Mouse (Mus musculus) embryonic facial prominence, embryonic 15.5 days (tissue): ENCODE data around the gene Dand5. TPM values are rescaled to one million over a fixed set of nuclear protein-coding genes. Genes with fewer than 3 reads are reported as not detected.

ENCODE experiments used
- ATAC-seq: fragments of 200-750 bp; cut with Nextera tagmentation; 2 replicates; pipeline ENCODE4 v1.8.0; 2017; ENCODE audit warnings: low read depth, moderate TSS enrichment; ENCODE audit not compliant: insufficient number of reproducible peaks, low FRiP score, low TSS enrichment
- H3K27ac ChIP-seq: fragments of 300-500 bp; sonication (generic); replicated peaks from 2 replicates; pipeline ENCODE4 v1.5.1; 2015; ENCODE audit warnings: mild to moderate bottlenecking, inconsistent platforms
- H3K27me3 ChIP-seq: fragments of 300-500 bp; sonication (generic); 2 replicates; pipeline ENCODE4 v1.6.1; 2015; ENCODE audit warnings: inconsistent platforms
- H3K36me3 ChIP-seq: fragments of 300-500 bp; sonication (generic); 2 replicates; pipeline ENCODE4 v1.6.1; 2015; ENCODE audit warnings: mild to moderate bottlenecking, inconsistent platforms
- H3K4me1 ChIP-seq: fragments of 300-500 bp; sonication (generic); 2 replicates; pipeline ENCODE4 v1.6.1; 2015; ENCODE audit warnings: inconsistent platforms
- H3K4me2 ChIP-seq: fragments of 300-500 bp; sonication (generic); replicated peaks from 2 replicates; pipeline ENCODE4 v1.6.1; 2015; ENCODE audit warnings: mild to moderate bottlenecking, inconsistent platforms
- H3K4me3 ChIP-seq: fragments of 300-500 bp; sonication (generic); replicated peaks from 2 replicates; pipeline ENCODE4 v1.5.1; 2015; ENCODE audit warnings: mild to moderate bottlenecking, inconsistent platforms
- H3K9ac ChIP-seq: fragments of 300-500 bp; sonication (generic); 2 replicates; pipeline ENCODE4 v1.6.1; 2015; ENCODE audit warnings: inconsistent platforms
- H3K9me3 ChIP-seq: fragments of 300-500 bp; sonication (generic); replicated peaks from 2 replicates; pipeline ENCODE4 v1.6.1; 2016; ENCODE audit warnings: inconsistent platforms
- WGBS: fragments of 180-500 bp; shearing (Covaris S2); methylation state at CpG from one replicate; pipeline ENCODE4 v1.1.7; 2015; 5-methylcytosine and 5-hydroxymethylcytosine counted together
- polyA plus RNA-seq: library from polyadenylated mRNA; unstranded; fragments of >200 nt; fragmentation: Nextera tagmentation; extraction: Ambion mirVana; gene quantifications from 2 replicates; pipeline ENCODE4 v1.2.1, GENCODE M21; 2015

Dand5 gene
- polyA plus RNA-seq, 1 experiment from 2014 or later: 8.4 TPM

GRCm38 (mm10) chr8:84780225-84780555 lies 42.4 kb downstream of the Dand5 start:
- Histone ChIP-seq H3K9ac (no peak overlapping the region), H3K36me3 (no peaks in the 10 kb centered on the region), H3K4me3 (no peak overlapping the region), H3K4me2 (peak overlapping the region; percentile 31), H3K27me3 (peaks cover 23% of the 10 kb centered on the region), H3K9me3 (no peaks in the 10 kb centered on the region), H3K4me1 (peaks cover 88% of the 10 kb centered on the region), H3K27ac (peak overlapping the region; percentile 67)
- ATAC-seq: no peak
- 41% methylated on average over 13 of the region's 13 CpGs for WGBS

GRCm38 (mm10) chr8:84779519-84780224 lies 43.0 kb downstream of the Dand5 start:
- 34% methylated on average over 19 of the region's 19 CpGs for WGBS
- Histone ChIP-seq H3K36me3 (no peaks in the 10 kb centered on the region), H3K9me3 (no peaks in the 10 kb centered on the region), H3K4me2 (peak overlapping the region; percentile 31), H3K4me3 (no peak overlapping the region), H3K27ac (peak overlapping the region; percentile 67), H3K4me1 (peaks cover 86% of the 10 kb centered on the region), H3K27me3 (peaks cover 19% of the 10 kb centered on the region), H3K9ac (no peak overlapping the region)
- no peak for ATAC-seq

GRCm38 (mm10) chr8:84778638-84779380 lies 43.8 kb downstream of the Dand5 start:
- Histone ChIP-seq H3K4me2 (peak overlapping the region; percentile 31; the same call in 1 of the 2 replicates), H3K27me3 (peaks cover 13% of the 10 kb centered on the region), H3K4me1 (peaks cover 82% of the 10 kb centered on the region), H3K36me3 (no peaks in the 10 kb centered on the region), H3K4me3 (no peak overlapping the region), H3K9ac (no peak overlapping the region), H3K9me3 (no peaks in the 10 kb centered on the region), H3K27ac (peak overlapping the region; percentile 67; the same call in 1 of the 2 replicates)
- ATAC-seq: no peak
- WGBS: 36% methylated on average over 11 of the region's 11 CpGs

GRCm38 (mm10) chr8:84777899-84778637 lies 44.6 kb downstream of the Dand5 start:
- no peaks in the 10 kb centered on the region for H3K36me3 ChIP-seq
- ATAC-seq: no peak
- no peak overlapping the region for H3K4me3 ChIP-seq
- H3K4me2 ChIP-seq: no peak overlapping the region
- H3K9ac ChIP-seq: no peak overlapping the region
- H3K27ac ChIP-seq: no peak overlapping the region
- whole genome bisulfite sequencing: 58% methylated on average over 10 of the region's 10 CpGs
- no peaks in the 10 kb centered on the region for H3K9me3 ChIP-seq
- peaks cover 79% of the 10 kb centered on the region for H3K4me1 ChIP-seq
- peaks cover 13% of the 10 kb centered on the region for H3K27me3 ChIP-seq

GRCm38 (mm10) chr8:84776569-84776968 lies 46.1 kb downstream of the Dand5 start:
- ATAC-seq: no peak
- Histone ChIP-seq H3K4me3 (no peak overlapping the region), H3K27ac (peak overlapping the region; percentile 91; the same call in 1 of the 2 replicates), H3K4me2 (no peak overlapping the region), H3K27me3 (peaks cover 12% of the 10 kb centered on the region), H3K36me3 (no peaks in the 10 kb centered on the region; the same call in 1 of the 2 replicates), H3K9me3 (no peaks in the 10 kb centered on the region), H3K9ac (no peak overlapping the region), H3K4me1 (peaks cover 80% of the 10 kb centered on the region)
- WGBS: 50% methylated on average over 1 of the region's 1 CpGs

- H3K4me2 ChIP-seq: peak overlapping the region; percentile 50
- 0 out of 2 replicates have a peak overlapping the region, but pooled peaks have one; percentile 32 for H3K4me3 ChIP-seq
- H3K9ac ChIP-seq: no peak overlapping the region
- H3K9me3 ChIP-seq: no peaks in the 10 kb centered on the region
- no peaks in the 10 kb centered on the region; the same call in 1 of the 2 replicates for H3K36me3 ChIP-seq
- H3K27ac ChIP-seq: peak overlapping the region; percentile 91
- no peak for ATAC-seq
- peaks cover 80% of the 10 kb centered on the region for H3K4me1 ChIP-seq
- 26% methylated on average over 7 of the region's 7 CpGs for WGBS
- peaks cover 8% of the 10 kb centered on the region; the same call in 1 of the 2 replicates for H3K27me3 ChIP-seq
Observed at GRCm38 (mm10) chr8:84775621-84776113, 47.0 kb downstream of the Dand5 start.

GRCm38 (mm10) chr8:84775105-84775591 lies 47.5 kb downstream of the Dand5 start:
- Histone ChIP-seq H3K36me3 (peaks cover under 1% of the 10 kb centered on the region; the same call in 1 of the 2 replicates), H3K4me2 (peak overlapping the region; percentile 50), H3K27ac (peak overlapping the region; percentile 91), H3K9me3 (no peaks in the 10 kb centered on the region), H3K9ac (peak overlapping the region; percentile 2; the same call in 1 of the 2 replicates), H3K4me1 (peaks cover 80% of the 10 kb centered on the region), H3K4me3 (peak overlapping the region; percentile 32), H3K27me3 (peaks cover 8% of the 10 kb centered on the region; the same call in 1 of the 2 replicates)
- WGBS: 14% methylated on average over 13 of the region's 13 CpGs
- peak; percentile 13; the same call in 1 of the 2 replicates for ATAC-seq

- WGBS: 4% methylated on average over 10 of the region's 10 CpGs
- H3K9ac ChIP-seq: no peak overlapping the region
- no peaks in the 10 kb centered on the region for H3K9me3 ChIP-seq
- peak overlapping the region; percentile 91 for H3K27ac ChIP-seq
- H3K4me3 ChIP-seq: peak overlapping the region; percentile 32
- peak; percentile 82 for ATAC-seq
- H3K4me2 ChIP-seq: peak overlapping the region; percentile 50
- peaks cover 8% of the 10 kb centered on the region; the same call in 1 of the 2 replicates for H3K27me3 ChIP-seq
- H3K36me3 ChIP-seq: peaks cover 7% of the 10 kb centered on the region
- H3K4me1 ChIP-seq: peaks cover 80% of the 10 kb centered on the region
Observed at GRCm38 (mm10) chr8:84774473-84774911, 48.1 kb downstream of the Dand5 start.

- Histone ChIP-seq H3K4me3 (peak overlapping the region; percentile 32), H3K36me3 (peaks cover 14% of the 10 kb centered on the region), H3K4me2 (peak overlapping the region; percentile 50), H3K9ac (no peak overlapping the region), H3K4me1 (peaks cover 76% of the 10 kb centered on the region), H3K9me3 (no peaks in the 10 kb centered on the region), H3K27me3 (peaks cover 8% of the 10 kb centered on the region; the same call in 1 of the 2 replicates), H3K27ac (peak overlapping the region; percentile 91)
- 0% methylated on average over 19 of the region's 19 CpGs for WGBS
- ATAC-seq: peak; percentile 85
Observed at GRCm38 (mm10) chr8:84773833-84774232, 48.8 kb downstream of the Dand5 start.

GRCm38 (mm10) chr8:84773304-84773703 lies 49.3 kb downstream of the Dand5 start:
- H3K9ac ChIP-seq: peak overlapping the region; percentile 9; the same call in 1 of the 2 replicates
- peaks cover 18% of the 10 kb centered on the region for H3K36me3 ChIP-seq
- peak overlapping the region; percentile 91 for H3K27ac ChIP-seq
- peaks cover 8% of the 10 kb centered on the region; the same call in 1 of the 2 replicates for H3K27me3 ChIP-seq
- H3K4me1 ChIP-seq: peaks cover 73% of the 10 kb centered on the region
- no peak for ATAC-seq
- 4% methylated on average over 9 of the region's 9 CpGs for WGBS
- H3K4me3 ChIP-seq: peak overlapping the region; percentile 32
- peak overlapping the region; percentile 50 for H3K4me2 ChIP-seq
- no peaks in the 10 kb centered on the region for H3K9me3 ChIP-seq
